In genomic region chr14:24134623-24135290, GRCm38 (mm10) we compare ENCODE assay signal across 21 mouse cellular contexts.
A peak's percentile ranks its signal among the peaks of the same experiment; 100 is the strongest.
DNase-seq lines count a peak whose midpoint lies in the region; ATAC-seq and TF ChIP-seq lines count a peak whose summit lies in the region.
"Had no signal": no experiment of that assay in that cellular context is flagged by ENCODE, and none has a peak within 500 bp of the region (broad histone marks: within the 10 kb centered on the region; RNA-seq: fewer than 3 reads in every experiment).

No protein-coding gene starts in this region.

- no peak overlapping the region for H3K9ac ChIP-seq in hindbrain, postnatal 0 days (replicated peaks; ENCODE audit: low read length)
- H3K9ac ChIP-seq in hindbrain, embryonic 16.5 days (ENCODE audit: low read depth, low read length), result no peak overlapping the region
- H3K9ac ChIP-seq in lung, embryonic 14.5 days, result no peak overlapping the region
- H3K9ac ChIP-seq in ES-E14 (ENCODE audit: insufficient read depth, low read depth, low read length, poor library complexity, severe bottlenecking), result no peak overlapping the region
- H3K9ac ChIP-seq: embryonic facial prominence, embryonic 15.5 days had no signal

- H3K27me3 ChIP-seq in hindbrain, postnatal 0 days (ENCODE audit: insufficient read depth, low read length), result no peaks in the 10 kb centered on the region
- H3K27me3 ChIP-seq in hindbrain, embryonic 16.5 days (replicated peaks; ENCODE audit: control insufficient read depth, insufficient read depth, low read length), result no peaks in the 10 kb centered on the region
- H3K27me3 ChIP-seq in lung, embryonic 14.5 days (ENCODE audit: insufficient read depth, low read length), result no peaks in the 10 kb centered on the region
- H3K27me3 ChIP-seq: CH12.LX; embryonic facial prominence, embryonic 15.5 days; Patski had no signal

- in situ Hi-C loops in ES-E14 (cut with MboI; ENCODE audit: low sequenced_read_pairs in 2 of 2, unreplicated experiment in 2 of 2), result no loop called here

- peaks cover 40% of the 10 kb centered on the region; the same call in 1 of the 2 replicates for H3K36me3 ChIP-seq in hindbrain, postnatal 0 days (ENCODE audit: insufficient read depth, low read length)
- H3K36me3 ChIP-seq in hindbrain, embryonic 16.5 days (ENCODE audit: control insufficient read depth, insufficient read depth, low read length), result peaks cover 19% of the 10 kb centered on the region
- peaks cover 58% of the 10 kb centered on the region for H3K36me3 ChIP-seq in lung, embryonic 14.5 days (ENCODE audit: insufficient read depth)
- H3K36me3 ChIP-seq in ES-E14 (ENCODE audit: control insufficient read depth, insufficient read depth, low read length, poor library complexity, severe bottlenecking), result peaks cover 31% of the 10 kb centered on the region

- H3K9me3 ChIP-seq in hindbrain, postnatal 0 days (ENCODE audit: low read length), result no peaks in the 10 kb centered on the region
- no peaks in the 10 kb centered on the region for H3K9me3 ChIP-seq in hindbrain, embryonic 16.5 days (ENCODE audit: control insufficient read depth, low read length)
- H3K9me3 ChIP-seq in lung, embryonic 14.5 days (ENCODE audit: low read depth, low read length), result no peaks in the 10 kb centered on the region
- H3K9me3 ChIP-seq in ES-E14 (ENCODE audit: control insufficient read depth, insufficient read depth, low read depth, low read length), result no peaks in the 10 kb centered on the region
- H3K9me3 ChIP-seq: embryonic facial prominence, embryonic 15.5 days; heart, embryonic 10.5 days; midbrain, embryonic 10.5 days had no signal

- 81% methylated on average over 7 of the region's 7 CpGs for WGBS in hindbrain, postnatal 0 days
- WGBS in hindbrain, embryonic 16.5 days, result 86% methylated on average over 7 of the region's 7 CpGs
- WGBS in lung, embryonic 14.5 days, result 62% methylated on average over 7 of the region's 7 CpGs

- ATAC-seq in hindbrain, postnatal 0 days, result no peak
- no peak for ATAC-seq in hindbrain, embryonic 16.5 days
- no peak for ATAC-seq in lung, embryonic 14.5 days (ENCODE audit: insufficient read depth)
- ATAC-seq: inflammation-experienced regulatory T-cells, adult 6 months; Patski had no signal

- H3K27ac ChIP-seq in hindbrain, postnatal 0 days, result no peak overlapping the region
- H3K27ac ChIP-seq in hindbrain, embryonic 16.5 days (ENCODE audit: low read depth, low read length), result no peak overlapping the region
- no peak overlapping the region for H3K27ac ChIP-seq in lung, embryonic 14.5 days (ENCODE audit: low read depth)
- H3K27ac ChIP-seq in ES-E14 (ENCODE audit: insufficient read depth, low read depth, low read length, poor library complexity, severe bottlenecking), result peak overlapping the region; percentile 27; the same call in 1 of the 2 replicates
- H3K27ac ChIP-seq in embryonic fibroblast, embryonic 13.5 days (ENCODE audit: insufficient read depth, low read length), result no peak overlapping the region
- H3K27ac ChIP-seq: embryonic facial prominence, embryonic 15.5 days; heart, embryonic 10.5 days; macrophage; midbrain, embryonic 10.5 days had no signal

- H3K4me3 ChIP-seq in hindbrain, postnatal 0 days (ENCODE audit: low read length), result no peak overlapping the region
- H3K4me3 ChIP-seq in hindbrain, embryonic 16.5 days (ENCODE audit: low read length), result no peak overlapping the region
- no peak overlapping the region for H3K4me3 ChIP-seq in lung, embryonic 14.5 days (ENCODE audit: low read depth, low read length)
- no peak overlapping the region for H3K4me3 ChIP-seq in ES-E14 (ENCODE audit: insufficient read depth in 1 of 2, low read depth in 1 of 2, low read length in 2 of 2, poor library complexity in 1 of 2, severe bottlenecking in 1 of 2)
- H3K4me3 ChIP-seq in embryonic fibroblast, embryonic 13.5 days (ENCODE audit: insufficient read depth, low read length), result no peak overlapping the region
- H3K4me3 ChIP-seq: embryonic facial prominence, embryonic 15.5 days; heart, embryonic 10.5 days; midbrain, embryonic 10.5 days; myocyte had no signal

- TF ChIP-seq CTCF in hindbrain, postnatal 0 days (IDR thresholded peaks at IDR 0.05; ENCODE audit: low read depth), result peak; percentile 35
- 0 out of 2 replicates have a peak, but pooled peaks have one; percentile 8 for TF ChIP-seq CTCF in lung, embryonic 14.5 days (IDR thresholded peaks at IDR 0.05; ENCODE audit: low read depth)
- TF ChIP-seq CTCF in embryonic fibroblast, embryonic 13.5 days (IDR thresholded peaks at IDR 0.05; ENCODE audit: borderline replicate concordance, insufficient read depth, low read length), result peak; percentile 32; the same call in 1 of the 2 replicates

- no peaks in the 10 kb centered on the region for H3K4me1 ChIP-seq in hindbrain, postnatal 0 days (ENCODE audit: insufficient read depth, low read length)
- H3K4me1 ChIP-seq in hindbrain, embryonic 16.5 days (ENCODE audit: control insufficient read depth, insufficient read depth, low read depth, low read length), result no peaks in the 10 kb centered on the region
- H3K4me1 ChIP-seq in lung, embryonic 14.5 days (ENCODE audit: insufficient read depth), result no peaks in the 10 kb centered on the region
- H3K4me1 ChIP-seq in ES-E14 (ENCODE audit: control insufficient read depth in 2 of 2, insufficient read depth in 2 of 2, low read length in 2 of 2, poor library complexity in 1 of 2), result peaks cover 5 to 35% of the 10 kb centered on the region in 2 experiments
- no peaks in the 10 kb centered on the region for H3K4me1 ChIP-seq in embryonic fibroblast, embryonic 13.5 days (ENCODE audit: control insufficient read depth, insufficient read depth, low read length)
- H3K4me1 ChIP-seq: embryonic facial prominence, embryonic 15.5 days; heart, embryonic 10.5 days; midbrain, embryonic 10.5 days had no signal

- TF ChIP-seq POLR2A in embryonic fibroblast, embryonic 13.5 days (IDR thresholded peaks at IDR 0.05; ENCODE audit: low read depth, low read length), result no peak

- no peak overlapping the region for H3K4me2 ChIP-seq in hindbrain, postnatal 0 days (ENCODE audit: low read depth, low read length)
- H3K4me2 ChIP-seq in hindbrain, embryonic 16.5 days (ENCODE audit: low read length), result no peak overlapping the region
- H3K4me2 ChIP-seq in lung, embryonic 14.5 days, result no peak overlapping the region
- H3K4me2 ChIP-seq: embryonic facial prominence, embryonic 15.5 days had no signal

- peak; percentile 9 for DNase-seq in hindbrain, postnatal 0 days (ENCODE audit: low spot score)
- DNase-seq in lung, embryonic 14.5 days, result no peak
- DNase-seq in lung, postnatal 10 days, result no peak
- peak; percentile 91 for DNase-seq in ES-E14 (ENCODE audit: low read depth, low spot score)
- DNase-seq in cerebellum, adult 11-12 months, result no peak
- DNase-seq: adrenal gland, postnatal 25 days; cerebellum, adult 2 months; cerebellum, postnatal 36 days; gastrocnemius, postnatal 36 days; layer of hippocampus, postnatal 36 days; thymus, adult 18-20 months had no signal

TF ChIP-seq in ES-E14, 5 proteins besides CTCF, POLR2A, EP300 and RAD21:
- TF ChIP-seq ZNF384 (IDR thresholded peaks at IDR 0.05; ENCODE audit: low read depth, low read length) (no peak), ZC3H11A (IDR thresholded peaks at IDR 0.05; ENCODE audit: borderline replicate concordance, low read depth, low read length) (no peak), HCFC1 (IDR thresholded peaks at IDR 0.05; ENCODE audit: borderline replicate concordance, insufficient read depth, low read length) (no peak), MAFK (IDR thresholded peaks at IDR 0.05; ENCODE audit: insufficient read depth, low read depth, low read length) (no peak), CHD2 (IDR thresholded peaks at IDR 0.05; ENCODE audit: low read depth, low read length) (no peak)

Comparison
In these comparisons a context has a peak if more than half of its experiments do, and no peak if none do; other contexts are left out.
1. DNase-seq: peak in hindbrain, postnatal 0 days (single experiment) and ES-E14 (single experiment); none in lung, embryonic 14.5 days (single experiment), lung, postnatal 10 days (single experiment) and cerebellum, adult 11-12 months (single experiment).
2. Peak in every context shown above with its lines, with median percentiles within 50 percentile points of each other: CTCF ChIP-seq.